Mouse (Mus musculus) layer of hippocampus, adult 11-12 months (tissue): ENCODE results near the gene Ssbp2.

ENCODE experiments used
- DNase-seq: peaks from one replicate; pipeline ENCODE4 v3.0.0; 2022; ENCODE audit warnings: low spot score

Ssbp2 gene

DNA sequence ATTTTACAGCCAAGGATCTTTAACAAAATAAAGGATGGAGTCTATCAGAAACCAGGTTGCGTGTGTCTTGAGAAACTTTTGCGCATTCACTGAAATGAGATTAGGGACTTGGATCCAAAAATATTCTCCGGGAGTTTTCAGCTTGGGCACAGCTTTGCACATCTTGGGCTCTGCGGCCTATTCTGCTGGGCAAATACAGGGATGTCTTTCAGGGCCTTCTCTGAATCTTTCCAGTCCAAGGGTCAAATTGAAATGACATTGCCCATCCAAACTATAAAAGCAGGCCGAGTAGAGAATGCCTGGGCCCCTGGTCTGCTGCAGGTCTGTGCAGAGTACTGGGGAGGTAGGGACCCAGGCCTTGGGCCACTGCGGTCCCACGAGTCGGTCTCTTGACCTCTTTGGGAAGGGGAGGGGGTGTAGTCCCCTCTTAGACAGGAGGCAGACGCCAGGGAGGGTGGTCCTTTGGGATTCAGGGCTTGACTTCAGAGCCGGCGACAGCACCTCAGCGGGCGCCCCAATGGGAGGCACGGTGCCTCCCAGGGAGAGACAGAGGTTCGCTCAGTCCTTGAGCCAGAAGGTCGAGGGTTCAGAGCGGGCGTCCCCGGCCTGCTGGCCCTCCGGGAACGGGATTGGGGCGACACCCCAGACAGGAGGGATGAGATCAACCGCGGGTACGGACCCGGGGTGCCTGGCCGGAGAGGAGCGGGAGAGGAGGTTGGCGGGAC is at the start of gene Ssbp2:
Gene Ssbp2 (plus strand): TSS at position 388 of the 725 bp plus-strand sequence.
- peak; percentile 35 for DNase-seq

DNA sequence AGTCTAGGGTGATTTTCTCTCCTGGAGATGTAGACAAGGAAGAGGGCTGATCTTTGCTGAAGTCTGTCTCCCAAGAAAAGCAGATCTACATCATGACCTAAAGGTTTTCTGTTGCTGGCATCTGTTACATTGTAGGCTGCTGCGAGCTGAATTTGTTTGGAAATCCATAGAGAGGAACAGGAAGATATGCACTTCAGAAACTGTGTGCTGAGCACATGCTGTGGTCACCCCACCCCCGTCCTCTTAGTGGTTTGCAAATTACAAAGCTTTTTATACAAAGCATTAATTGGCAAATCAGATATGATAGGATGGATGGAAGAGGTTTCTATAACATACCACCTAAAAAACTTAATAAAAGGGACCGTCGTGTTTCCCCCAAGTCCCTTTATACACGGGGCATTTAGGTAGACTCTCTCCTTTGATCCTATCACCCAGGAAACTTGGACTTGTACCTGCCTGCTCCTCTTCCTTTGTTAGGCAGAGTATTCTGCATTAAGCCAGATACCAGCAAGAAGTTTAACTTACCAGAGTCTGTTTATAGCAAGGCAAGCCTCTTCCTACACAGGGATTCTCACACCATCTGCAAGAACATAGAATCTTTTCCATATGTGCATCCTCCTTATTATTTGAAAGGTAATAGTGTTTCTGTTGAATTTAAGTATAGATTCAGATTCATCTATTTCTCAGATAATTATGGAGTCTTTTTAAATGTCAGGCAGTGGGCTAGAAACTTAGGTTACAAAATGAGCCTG is 46.2 kb upstream of the Ssbp2 start:
- no peak for DNase-seq

DNA sequence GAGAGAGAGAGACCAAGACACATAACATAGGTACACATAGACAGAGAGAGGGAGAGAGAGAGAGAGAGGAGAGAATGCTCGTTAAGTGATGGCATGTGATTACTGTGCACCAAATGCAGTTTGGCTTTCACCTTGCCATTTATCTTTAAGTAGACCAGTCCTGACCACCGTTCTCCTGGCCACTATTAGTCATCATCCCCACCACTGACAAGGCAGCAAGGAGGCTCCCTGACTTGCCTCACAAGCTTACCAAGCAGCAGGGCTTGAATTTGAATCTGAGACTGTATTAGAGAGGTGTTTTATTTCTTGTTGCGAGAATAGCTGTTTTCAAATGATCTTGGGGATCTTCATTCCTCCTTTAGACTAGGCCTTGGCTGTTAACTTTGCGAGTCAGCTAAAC is 44.2 kb upstream of the Ssbp2 start:
- no peak for DNase-seq

DNA sequence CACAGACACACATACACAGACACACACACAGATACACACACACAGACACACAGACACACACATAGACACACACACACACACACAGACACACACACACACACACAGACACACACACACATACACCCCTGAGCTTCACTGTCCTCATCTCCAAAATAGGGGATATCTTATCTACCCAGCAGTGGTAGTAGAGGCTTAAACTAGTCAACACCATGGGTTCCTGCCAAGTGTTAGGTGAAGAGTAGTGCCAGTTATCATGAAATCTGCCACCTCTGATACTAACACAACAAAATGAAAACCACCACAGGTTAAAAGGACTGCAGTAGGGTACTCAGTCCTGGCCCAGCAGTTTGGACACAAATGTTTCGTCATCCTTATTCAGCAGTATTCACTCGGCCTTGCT is 43.4 kb upstream of the Ssbp2 start:
- DNase-seq: no peak

DNA sequence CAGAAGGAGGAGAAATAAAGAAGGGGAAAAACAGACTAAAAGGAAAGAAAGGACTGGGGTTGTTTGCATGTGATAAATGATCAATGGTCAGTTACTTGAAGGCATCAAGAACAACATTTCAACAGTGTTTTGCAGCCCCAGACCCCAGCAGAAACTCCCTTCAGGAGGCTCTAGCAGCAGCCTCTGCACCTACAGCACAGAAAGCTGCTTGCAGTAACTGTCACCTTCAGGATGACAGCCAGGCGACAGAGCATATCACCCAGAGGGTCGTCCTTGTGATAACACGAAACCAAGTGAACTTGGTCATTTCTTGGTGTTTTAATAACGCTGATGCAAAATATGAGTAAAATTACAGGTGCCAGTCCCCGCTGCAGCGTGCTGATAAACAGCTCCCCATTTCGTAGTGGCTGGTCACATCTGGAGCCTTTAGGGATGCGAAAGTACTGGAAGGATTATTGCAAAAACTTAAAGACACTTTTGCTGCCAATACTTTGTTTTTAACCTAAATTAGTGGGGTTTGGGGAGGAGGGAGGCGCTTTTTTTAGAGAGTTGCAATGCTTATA is 38.6 kb upstream of the Ssbp2 start:
- DNase-seq: peak; percentile 27

DNA sequence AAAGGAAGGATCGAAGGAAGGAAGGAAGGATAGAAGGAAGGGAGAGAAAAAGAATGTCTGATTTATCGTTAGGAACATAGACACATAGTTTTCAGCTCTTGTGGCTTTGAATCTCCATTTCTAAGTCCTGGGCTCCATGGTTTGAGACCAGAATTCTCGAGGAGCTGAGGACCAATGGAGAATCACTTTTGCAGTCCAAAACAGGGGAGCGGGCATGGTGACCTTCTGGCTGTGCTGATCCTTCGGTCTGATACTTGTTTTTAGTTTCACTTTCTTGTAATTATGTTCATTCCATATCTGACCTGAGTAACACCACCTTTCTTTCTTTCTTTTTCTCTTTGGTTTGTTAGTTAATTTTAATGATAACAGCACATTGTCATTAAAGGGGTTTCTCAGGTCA is 29.2 kb upstream of the Ssbp2 start:
- DNase-seq: no peak

DNA sequence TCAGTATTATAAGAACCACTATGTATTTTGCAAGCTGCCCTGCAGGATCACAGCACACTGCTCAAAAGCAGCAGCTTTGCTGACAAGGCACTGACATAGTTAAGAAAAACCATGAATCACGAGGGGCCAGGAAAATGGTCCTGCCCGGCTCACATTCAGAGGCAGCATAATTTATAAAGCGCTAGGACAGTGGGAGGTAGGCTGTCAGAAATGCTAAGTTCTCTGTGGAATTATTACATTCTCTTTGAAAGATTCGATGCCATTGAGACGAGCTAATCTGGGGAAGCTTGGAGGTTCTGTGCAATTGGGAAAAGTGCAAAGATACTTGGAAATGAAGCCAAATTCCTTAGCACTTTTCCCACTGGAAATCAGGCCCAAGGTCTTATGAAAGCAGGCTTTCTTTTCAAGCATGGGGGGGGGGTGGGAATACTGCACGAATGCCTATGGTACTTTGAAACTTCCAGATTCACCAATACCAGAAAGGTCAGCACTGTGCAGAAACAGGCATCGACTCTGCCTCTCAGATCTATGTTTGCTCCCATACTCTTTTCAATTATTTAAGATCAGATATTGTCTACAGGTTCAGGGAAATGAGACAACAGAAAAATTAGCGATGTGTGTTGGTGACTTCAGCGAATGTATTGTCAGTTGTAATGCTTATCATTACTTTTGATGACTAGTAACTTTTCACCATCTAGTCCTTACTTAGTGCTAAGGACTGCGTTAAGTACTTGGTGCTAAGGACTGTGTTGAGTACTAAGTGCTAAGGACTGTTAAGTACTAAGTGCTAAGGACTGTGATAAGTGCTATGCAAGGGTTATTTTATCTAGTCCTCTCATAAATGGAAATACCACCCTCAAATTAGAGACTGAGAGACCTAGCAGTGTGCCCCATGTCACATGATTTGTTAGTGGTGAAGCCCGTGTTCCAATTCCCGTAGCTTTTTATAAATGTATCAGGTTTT is 28.4 kb upstream of the Ssbp2 start:
- DNase-seq: no peak

DNA sequence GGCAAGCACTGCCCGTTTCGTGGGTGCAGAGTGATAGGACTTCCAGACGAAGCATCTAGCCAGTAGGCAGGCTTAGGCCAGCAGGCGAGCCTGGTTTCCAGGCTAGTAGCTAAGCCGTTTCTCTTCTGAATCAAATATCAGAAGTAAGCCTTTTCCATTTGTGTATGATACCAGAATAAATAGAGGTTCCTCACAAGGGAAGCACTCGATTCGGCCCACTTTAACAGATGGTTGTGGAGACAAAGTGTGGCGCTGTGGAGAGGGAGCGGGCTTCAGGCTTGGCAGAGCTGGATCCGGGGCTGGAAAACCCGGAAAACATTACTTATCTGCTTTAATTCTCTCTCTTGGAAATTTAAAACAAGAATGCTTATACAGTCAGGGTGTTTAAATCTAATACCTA is 27.1 kb upstream of the Ssbp2 start:
- DNase-seq: peak; percentile 41

DNA sequence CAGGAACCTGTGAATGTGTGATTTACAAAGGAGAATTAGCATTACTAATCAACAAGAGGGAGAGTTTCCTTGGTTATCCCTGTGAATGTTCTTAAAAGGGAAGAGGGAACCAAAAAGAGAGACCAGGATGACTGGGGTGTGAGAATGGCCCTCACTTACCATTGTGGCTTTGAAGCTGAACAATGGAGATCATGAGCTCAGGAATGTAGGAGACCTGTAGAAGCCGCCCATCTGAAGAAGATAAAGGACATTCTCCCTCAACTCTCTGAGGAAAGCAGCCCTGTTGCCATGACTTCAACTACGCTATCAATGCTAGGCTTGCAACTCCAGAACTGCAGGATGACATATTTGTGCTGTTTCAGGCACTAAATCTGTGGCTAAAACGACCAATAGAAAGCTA is 22.2 kb upstream of the Ssbp2 start:
- DNase-seq: no peak

DNA sequence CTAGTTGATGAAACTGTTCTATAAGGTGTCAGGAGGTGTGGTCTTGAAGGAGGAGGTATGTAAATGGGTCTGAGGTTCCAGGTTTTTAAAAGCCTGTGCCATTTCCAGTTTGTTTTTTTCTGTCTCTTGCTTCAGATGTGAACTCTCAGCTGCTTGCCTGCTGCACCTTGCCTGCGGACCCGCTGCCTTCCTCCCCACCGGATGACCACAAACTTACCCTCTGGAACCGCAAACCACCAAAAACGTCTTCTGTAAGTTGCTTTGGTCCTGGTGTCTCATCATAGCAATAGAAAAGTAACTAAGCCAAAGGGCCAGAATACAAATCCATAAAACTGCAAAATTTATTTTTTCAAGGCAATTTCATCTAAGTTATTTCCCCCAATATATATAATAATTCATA is 18.6 kb upstream of the Ssbp2 start:
- DNase-seq: no peak

DNA sequence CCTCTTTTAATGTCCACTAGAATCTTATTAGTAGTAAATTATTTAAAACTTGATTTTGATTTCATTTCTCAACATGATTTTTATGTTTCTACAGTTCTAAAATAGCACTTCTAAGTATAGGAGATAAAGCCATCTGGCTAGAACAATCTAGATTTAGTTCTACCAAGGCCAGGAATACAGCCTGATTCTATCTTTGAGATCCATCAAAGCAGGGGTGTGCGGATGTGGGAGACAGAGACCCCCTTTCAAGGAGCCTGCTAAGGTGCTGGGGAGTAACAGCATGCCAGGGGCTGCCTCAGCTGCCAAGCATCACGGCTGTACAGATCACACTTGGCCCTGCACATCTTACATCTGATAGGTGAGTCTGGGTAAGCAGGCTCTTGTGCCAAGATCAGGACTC is 13.4 kb upstream of the Ssbp2 start:
- no peak for DNase-seq

DNA sequence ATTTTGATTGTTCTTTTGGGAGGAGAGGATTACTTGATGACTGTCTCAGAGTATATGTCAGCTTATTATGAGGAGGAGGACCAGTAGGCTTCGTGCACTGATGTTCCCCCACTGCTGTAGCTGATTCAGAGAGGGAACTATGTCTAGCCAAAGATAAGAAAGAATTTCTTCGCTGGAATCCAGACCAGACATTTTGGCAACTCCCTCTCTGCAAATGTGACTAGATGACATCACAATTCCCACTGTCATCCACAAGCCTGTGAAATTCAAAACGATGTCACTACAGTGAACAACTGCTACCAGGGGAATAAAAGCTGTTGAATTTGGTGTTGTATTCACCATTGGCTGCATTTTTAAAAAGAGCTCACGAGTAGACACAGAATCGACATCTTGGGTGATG is 11.1 kb upstream of the Ssbp2 start:
- DNase-seq: no peak

DNA sequence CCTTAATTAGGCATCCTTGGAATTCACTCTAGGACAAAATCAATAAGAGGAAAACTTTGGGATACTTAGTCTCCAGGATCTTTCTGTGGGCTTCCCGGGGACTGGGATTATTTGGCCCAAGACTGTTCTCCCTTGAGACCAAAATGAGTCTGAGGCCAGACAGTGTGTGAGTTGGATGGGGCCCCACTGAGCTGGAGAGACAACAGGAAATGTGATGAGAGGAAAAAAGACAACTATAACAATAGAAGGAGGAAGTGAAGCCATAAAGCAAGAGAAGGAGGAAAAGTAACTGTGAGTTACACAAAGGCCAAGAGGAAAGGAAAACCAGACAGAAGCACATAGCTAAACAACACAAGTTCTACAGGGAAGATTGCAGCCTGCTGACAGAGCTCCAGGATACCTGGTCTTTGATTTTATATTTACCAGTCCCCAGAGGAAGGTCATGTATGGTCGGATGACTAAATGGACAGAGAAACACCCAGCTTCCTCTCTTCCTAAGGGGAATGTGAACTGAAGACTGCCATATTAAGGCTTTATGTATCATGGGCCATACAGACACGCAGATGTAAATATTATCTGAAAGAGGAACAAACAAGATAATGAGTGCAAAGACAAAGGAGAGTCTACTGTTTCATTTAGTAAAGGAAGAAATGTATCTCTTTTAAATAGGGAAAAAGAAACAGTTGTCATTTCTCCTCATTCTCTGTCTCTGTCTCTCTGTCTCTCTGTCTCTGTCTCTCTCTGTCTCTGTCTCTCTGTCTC is 8.5 kb upstream of the Ssbp2 start:
- DNase-seq: no peak

DNA sequence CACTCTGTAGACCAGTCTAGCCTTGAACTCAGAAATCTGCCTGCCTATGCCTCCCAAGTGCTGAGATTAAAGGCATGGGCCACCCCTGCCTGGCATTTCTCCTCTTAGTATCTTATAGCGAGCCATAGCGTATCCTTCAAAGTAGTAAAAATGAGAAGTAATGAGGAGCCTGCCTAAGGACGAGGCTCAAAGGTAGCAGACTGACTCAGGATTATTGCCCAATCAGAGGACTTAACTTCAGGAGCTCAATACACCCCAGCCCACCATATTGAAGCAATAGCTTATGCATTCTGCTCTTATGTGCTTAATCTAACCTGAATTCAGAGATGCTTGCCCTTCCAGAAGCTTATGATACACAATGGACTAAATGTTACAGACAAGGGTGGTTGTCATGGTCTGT is 7.8 kb upstream of the Ssbp2 start:
- DNase-seq: no peak

DNA sequence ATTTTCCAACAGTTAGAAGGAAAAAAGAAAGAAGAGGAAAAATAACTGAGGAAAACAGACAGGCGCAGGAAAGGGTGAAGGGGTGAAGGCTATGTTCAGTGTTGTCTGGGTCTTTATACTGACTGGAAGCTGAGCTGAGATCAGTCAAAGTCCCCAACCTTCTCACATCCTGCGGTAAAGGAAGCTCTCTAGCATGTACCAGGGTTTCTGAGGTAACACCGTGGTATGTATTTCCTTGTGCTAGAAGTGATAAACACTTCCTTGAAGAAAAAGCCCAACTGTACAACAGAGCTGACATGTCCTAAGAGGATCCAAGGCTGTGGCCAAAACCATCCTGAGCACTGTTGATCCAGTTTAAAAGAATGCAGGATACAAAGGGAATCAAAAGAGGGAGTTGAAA is 6.8 kb upstream of the Ssbp2 start:
- DNase-seq: no peak

DNA sequence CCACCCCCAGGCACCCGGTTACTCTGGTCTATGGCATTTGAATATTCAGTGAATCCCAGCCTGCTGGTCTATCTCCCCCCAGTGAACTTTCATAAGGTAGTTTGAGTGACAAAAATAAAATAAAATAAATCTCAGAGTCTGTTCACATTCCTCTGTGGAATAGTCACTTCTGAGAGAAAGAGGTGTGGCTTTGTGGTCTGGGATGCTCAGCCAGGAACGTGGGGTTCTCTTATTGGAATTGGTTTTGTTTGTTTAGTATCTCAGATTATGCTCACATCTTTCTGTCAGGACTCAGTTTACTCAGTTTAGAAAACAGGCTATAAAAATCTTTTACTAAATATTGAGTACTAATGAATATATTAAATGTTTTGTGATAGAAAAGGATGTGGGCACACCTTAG is 4.0 kb upstream of the Ssbp2 start:
- no peak for DNase-seq

DNA sequence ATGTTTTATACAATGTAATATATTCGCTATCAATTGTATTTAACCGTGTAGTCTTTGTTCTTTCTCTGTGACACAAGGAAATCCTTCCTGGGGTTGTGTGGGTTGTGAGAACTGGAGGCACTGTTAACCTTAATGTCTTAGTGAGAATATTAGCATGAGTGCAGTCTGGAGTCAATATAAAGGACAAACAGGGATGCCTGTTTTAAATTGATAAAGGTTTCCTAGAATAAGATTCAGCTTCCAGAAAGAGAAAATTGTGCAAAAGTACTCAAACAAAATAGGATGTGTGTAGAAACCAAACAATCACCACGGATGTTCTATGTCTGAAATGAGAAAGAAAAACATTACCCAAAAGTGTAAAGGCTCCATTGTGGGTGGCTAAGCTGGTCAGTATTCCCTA is 3.3 kb upstream of the Ssbp2 start:
- DNase-seq: no peak

DNA sequence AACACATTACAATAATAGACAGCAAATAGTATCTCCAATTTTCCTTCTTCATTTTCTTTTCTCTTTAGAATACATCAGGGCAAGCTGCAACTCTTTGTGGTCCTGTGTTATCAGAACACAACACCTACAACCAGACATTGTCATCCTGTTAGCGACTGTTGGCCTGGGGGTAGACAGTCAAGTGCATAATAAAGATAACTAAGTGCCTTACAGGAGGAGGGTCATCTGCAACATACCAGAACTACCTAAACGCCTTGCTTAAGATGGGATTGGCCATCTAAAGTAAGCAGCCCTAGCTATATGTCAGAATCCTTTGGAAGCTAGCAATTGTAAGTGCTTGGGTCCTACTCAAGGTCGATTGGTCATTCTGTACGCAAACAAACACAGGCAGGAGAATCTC is 2.1 kb upstream of the Ssbp2 start:
- DNase-seq: no peak

DNA sequence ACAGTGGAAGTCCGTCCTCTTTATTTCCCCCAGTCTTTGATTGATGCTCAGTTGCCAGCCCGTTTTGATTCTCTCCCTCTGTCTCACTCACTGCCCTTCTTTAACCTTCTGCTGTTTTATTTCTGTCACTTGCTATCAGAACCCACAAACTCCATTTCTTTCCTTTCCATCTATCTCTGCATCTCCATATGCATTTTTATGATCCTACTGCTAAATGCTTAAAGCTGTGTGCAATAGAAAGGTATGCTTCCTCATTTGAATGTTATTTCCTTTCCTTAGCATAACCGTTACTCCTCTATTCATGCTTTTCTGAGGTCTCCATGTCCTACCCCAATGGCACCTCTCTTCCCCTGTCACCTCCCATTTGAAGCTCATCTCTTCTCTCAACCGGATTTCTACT is 594 bp upstream of the Ssbp2 start:
- no peak for DNase-seq

DNA sequence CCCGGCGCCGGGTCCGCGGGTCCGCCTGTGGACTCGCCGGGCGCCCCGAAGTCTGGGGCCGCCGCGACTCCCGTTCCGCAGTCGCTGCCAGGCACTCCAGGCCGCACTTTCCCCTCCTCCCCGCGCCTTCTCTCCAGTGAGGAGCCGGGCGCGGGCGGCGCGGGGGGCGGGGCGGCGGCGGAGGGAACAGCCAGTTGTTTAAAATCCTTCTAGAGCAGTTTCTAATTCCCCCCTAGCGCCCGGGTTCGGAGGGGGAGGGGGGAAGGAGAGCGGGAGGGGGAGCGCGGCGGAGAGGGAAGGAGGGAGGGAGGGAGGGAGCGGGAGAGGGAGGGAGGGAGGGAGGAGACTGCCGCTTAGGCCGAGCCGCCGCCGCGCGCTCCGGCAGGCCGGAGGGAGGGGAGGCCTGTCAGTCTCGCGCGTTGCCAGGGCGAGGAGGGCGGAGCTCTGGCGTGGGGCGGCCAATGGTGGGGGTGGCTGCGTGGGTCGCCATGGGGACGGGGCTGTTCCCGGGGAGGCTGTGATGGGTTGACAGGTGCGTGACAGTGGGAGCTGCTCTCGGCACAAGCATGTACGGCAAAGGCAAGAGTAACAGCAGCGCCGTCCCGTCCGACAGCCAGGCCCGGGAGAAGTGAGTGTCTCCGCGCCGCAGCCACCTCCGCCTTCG is 670 bp downstream of the Ssbp2 start:
- peak; percentile 99 for DNase-seq

DNA sequence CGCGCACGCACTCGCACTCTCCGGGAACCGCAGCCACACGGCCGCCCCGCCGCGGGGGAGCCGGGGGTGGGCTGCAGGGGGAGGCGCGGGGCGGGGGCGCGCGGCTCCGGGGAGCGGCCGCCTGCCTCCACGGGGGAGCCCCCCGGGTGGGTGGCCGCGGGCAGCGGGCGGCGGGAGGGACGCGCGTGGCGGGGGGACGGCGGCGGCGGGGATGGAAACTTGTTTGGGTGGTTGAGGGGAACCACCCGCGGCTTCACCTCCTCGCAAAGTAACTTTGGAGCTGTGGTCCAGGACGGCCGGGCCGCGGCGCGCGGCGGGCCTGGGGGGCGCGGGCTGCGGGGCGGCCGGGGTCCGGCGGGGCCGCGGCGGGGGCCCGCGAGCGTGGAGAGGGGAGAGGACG is 1.2 kb downstream of the Ssbp2 start:
- no peak for DNase-seq
